Mouse (Mus musculus) C2C12 (cell line): ENCODE data around the gene Cabp1.

Source experiments
- CTCF ChIP-seq: IDR thresholded peaks from one replicate; pipeline ENCODE4 v1.5.1; 2011; ENCODE audit not compliant: control insufficient read depth, insufficient read depth, insufficient read length
- MYOD1 ChIP-seq: IDR thresholded peaks from one replicate; pipeline ENCODE4 v1.6.1; 2011; ENCODE audit warnings: low read depth; ENCODE audit not compliant: control insufficient read depth, insufficient read length

- TF ChIP-seq CTCF (no peak), MYOD1 (no peak)
These were observed 13.7 kb upstream of the Cabp1 start for GRCm38 (mm10) chr5:115207892-115208291.
